Mouse (Mus musculus) c-Kit-negative CD71-positive TER-119-positive erythroid progenitor cells, embryonic 14.5 days (primary cell): ENCODE measurements around the gene Scd4.
A peak's percentile ranks its signal among the peaks of the same experiment; 100 is the strongest.

ENCODE experiments used
- DNase-seq: peaks from one replicate; pipeline ENCODE4 v3.0.0-alpha.2; 2013; ENCODE audit warnings: low read depth, low spot score

Scd4 gene

DNA sequence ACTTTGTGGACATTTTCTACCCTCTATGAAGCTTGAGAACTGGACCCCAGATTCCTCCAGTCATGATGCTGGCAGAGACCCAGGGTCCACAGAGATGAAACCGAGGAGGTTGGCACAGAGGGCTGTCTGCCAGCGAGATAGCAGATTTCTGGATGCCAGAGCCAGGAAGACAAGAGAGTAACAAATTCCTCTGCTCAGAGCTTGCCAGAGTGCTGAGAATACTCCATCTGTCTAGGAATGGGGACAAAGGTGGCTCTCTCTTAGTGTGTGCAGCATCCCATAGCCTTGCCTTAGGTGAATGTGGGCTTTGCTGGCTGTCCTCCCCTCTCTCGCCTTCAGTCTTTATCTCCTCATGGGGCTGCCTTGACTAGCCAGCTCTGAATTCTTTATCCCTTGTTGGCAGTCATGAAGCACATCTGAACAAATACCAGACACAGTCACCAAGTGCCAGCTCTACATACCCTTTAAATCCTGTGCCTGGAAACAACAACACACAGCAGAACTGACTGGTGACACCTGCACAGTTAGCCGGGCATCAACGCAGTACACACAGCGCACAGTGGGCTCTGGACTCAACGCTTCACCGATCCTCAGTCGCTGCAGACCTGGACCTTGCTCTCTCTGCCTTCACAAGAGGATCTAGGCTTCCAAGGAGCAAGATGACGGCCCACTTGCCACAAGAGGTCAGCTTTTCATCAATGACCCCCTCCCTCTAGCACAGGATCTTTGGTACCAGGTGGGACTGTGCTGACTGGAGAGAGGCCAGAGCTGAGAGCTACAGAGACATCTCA is at the start of gene Scd4:
Scd4 (plus strand) TSS at position 260 of the 791 bp plus-strand sequence.
- DNase-seq, result no peak

DNA sequence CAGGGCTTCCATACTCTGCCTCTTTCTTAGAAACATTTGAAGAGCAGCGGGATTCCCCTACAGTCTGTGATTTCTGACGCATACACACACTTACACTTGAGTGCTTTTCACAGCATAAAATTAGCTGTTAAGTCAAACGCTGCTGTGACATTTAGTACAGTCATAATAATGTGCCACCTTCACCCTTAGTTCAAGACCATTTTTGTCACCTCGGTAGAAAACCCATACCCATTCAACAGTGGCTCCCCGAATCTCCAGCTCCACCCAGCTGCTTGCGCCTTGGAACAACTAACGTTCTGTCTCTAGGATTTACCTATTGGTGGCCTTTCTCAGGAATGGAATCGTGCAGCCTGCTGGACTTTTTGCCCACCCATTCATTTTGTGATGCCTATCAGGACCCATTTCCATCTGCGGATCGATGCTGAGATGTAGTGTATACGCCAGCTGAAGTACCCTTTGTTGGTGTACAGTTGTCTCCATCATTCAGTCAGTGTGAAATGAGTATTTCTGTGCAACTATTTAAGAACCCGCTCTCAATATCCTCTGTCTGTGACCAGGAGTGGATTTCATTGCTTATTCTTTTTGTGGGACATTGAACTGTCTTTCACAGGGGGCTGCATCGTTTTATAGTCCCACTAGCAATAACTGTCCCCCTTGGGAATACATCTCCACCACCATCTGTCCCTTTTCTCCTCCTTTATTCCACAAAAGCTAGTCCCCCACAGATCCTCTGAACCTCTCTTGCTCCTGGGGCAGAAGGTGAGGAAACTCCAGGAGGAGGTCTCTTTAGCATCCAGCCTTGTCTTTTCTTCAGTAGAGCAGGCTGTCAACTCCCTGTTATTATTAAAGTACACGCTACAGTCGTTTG is 49.5 kb upstream of the Scd4 start:
- no peak for DNase-seq

DNA sequence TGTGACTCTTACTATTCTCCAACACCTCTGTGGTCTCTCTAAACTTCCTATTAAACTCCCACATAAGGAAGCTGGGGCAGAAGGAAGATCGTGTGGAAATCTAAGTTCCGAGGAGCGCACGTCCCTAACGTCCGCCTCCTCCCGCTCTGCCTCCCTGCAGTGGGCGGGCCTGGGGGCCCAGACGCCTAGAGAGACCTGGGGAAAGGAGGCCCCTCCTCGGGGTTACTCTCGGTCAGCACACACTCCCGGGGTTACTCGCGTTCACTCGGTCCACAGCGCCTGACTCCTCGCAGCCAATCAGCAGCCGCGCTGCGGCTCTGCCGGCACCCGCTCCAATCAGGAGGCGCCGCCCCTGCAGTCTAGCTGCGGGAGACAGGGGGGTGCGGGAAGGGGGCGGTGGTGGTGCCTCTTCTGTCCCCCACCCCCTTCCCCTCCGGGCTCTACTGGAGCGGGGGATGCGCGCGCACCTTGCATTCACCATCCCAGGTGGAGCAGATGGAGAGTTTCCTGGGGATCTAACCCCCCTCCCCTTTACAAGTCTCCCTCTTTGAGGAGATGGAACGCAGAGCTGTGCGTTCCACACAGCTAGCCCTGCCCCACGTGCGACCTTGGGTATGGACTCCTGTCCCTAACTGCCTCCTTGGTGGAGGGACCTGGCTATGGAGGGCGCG is 48.7 kb upstream of the Scd4 start:
- peak; percentile 78 for DNase-seq

DNA sequence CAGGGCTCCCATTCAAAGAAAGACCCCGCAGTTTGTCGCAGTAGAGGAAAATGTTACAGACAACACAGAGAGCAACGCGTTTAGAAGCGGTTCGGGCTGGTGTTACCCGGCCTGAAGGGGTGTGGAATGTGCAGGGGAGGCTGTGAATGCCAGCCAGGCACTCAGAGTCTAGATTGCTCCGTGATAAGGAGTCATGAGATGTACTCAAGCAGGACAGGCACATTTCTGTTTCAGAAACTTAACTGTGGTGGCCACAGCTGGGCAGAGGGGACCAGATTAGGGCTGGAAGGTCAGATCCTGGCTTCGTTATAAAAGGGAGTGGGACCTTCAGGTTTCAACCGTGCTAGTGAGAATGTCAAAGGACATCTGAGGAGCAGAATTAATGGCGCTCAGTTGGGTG is 48.2 kb upstream of the Scd4 start:
- no peak for DNase-seq

DNA sequence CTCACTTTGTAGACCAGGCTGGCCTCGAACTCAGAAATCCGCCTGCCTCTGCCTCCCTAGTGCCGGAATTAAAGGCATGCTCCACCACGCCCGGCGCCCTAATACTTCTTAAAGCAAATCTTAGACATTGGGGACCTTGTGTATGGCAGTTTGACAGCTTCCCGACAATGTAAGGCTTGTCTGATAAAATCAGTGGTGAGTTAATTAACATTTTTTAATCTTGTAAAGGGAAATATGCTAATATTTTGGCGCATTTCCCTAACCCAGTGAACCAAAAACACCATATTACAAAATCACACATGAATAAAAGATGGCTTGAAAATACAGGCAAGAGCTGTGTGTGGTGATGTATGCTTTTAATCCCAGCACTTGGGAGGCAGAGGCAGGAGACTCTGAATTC is 47.3 kb upstream of the Scd4 start:
- no peak for DNase-seq

DNA sequence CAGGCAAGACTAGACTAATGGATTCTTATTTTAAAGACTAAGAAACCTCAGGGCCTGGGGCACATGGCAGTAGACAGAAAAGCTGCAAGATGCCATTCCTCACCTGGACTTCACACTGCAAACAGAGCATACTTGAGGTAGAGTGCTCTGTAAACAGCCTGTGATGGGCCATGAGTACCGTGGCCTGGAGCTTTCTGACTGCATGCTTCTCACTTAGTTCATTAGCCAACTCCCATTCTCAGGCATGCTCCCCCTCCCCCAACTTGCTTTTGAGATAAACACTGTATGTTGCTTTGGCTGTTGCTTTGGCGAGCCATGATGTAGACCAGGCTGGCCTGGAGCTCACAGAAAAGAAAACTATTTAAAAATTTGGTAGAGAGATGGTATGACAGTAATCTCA is 46.8 kb upstream of the Scd4 start:
- DNase-seq, result no peak

DNA sequence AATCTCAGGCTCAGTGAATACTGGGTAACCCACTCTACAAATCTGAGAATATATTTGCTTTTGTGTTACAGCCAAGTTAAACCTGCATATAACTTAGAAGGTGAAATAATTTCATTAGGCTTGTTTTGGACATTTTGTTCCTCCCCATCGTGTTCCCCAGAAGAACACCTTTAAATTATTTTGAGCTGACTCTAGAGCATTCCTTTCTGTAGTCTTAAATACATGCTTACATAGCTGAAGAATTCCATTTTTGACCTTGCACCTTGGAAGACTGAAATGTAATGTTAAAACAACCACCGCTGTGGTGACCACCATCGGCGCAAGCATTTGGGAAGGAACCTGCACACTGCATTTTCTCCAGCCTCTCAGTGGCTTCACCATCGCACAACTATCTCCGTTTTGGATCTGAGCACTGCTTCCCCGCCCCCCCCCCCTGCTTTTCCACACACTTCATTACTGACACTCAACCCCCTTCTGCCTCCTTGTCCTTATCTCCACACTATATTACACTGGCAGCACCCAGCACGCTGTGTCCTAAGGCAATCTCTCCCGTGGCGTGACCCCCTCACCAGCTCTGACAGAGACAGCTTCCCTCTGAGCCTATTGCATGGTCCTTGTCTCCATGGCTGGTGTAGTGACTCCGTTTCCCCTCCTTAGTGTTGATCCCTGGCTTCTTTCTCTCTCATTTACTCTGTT is 45.3 kb upstream of the Scd4 start:
- DNase-seq, result no peak

DNA sequence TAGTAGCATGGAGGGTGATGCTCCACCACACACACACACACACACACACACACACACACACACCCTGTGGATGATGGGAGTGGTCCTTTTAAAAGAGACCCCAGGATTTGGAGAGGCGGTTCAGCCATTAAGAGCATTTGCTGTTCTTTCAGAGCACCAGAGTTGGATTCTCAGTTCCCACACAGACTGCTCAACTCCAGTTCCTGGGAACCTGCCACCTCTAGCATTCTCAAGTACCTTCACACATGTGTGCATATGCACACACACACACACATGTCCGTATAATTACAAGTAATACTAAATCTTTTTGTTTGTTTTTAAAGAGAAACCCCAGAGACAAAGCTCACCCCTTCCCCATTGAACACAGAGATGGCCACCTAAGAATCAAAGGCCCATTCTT is 40.8 kb upstream of the Scd4 start:
- no peak for DNase-seq

DNA sequence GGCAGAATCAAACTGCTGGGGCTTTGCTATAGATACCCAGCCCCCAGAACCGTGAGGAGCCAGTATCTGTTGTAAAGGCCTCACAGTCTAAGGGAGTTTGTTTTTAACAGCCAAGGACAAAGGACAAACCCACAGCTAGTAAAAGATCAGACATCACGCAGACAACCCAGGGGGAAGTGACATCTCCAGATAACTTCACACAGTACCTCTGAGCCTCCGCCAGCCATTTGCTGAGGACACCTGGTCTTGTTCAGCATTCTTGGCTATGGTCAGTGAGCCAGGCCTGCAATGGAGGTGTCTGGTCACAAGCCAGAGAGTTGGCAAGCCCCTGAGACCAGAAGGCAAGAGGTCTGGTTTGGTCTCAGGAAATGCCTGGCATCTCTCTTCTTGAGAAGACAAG is 40.4 kb upstream of the Scd4 start:
- DNase-seq, result no peak

DNA sequence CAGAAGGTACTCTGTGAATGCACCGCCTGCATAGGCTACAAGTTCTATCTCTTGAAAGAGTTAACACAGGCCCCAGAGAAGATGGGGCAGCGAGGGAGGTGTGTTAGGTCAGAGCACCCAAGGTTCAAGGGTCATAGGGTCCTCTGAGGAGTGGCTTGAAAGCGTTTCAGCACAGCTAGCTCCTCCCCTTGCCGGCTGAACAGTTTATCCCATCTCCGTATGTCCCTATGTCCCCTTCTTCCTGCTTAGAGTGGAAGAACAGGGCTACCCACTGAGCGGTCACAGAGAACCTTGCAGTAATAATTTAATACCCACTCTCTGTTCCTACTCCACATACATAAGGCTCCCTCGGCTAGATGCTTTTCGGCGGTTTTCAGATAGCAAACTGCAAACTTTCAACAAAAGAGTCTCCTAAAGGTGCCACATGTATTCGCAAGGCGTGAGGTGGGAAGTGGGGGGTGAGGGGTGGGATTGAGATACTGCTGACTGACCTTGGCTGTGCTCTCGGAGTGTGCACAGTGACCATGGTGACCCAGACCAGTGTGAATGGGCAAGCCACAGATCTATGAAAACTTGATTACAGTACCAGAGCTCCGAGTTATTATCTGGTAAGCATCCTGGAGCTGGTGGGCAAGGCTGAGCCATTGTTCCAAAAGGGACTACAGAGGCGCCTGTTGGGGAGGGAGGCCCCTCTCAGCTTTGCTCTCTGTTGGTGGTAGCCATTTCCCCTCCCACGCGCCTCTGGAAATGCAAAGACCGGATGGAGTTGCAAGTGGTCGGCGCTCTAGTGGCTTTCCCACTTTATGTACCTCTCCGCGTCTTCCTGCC is 39.7 kb upstream of the Scd4 start, which contains the start of gene Scd2:
Scd2 (plus strand) TSS at position 734 of the 828 bp plus-strand sequence.
- DNase-seq, result no peak

DNA sequence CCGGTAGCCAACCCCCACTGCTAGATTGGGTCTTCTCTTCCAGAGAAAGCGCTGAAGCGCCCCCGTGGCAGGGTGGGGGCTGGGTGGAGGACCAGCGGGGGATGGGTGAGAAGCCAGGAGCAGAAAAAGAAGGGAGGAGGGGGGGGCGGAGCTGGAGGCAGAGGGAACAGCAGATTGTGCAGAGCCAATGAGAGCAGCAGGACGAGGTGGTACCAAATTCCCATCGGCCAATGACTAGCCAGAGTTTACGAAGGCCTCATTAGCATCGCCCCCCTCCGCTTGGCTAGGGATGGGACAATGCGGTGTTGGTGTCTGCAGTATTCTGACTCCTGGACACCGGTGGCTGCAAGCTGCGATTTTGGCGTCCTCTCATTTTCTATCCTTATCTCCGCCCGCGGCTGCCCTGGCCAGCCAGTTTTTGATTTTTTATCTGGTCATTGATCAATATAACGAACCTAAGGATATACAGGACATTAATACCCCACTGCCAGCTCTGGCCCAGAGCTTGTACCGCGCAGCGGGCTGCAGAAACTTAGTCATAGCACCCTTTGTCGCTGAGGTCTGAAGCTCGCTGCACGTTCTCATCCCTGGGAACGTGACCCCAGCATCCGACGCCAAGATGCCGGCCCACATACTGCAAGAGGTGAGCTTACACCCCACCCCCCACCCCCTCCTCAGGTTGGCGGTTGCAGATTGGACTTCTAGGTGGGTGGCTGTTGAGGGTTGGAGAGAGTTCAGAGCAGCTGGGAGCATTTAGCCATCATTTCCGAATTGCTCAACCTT is 38.9 kb upstream of the Scd4 start:
- peak; percentile 74 for DNase-seq

DNA sequence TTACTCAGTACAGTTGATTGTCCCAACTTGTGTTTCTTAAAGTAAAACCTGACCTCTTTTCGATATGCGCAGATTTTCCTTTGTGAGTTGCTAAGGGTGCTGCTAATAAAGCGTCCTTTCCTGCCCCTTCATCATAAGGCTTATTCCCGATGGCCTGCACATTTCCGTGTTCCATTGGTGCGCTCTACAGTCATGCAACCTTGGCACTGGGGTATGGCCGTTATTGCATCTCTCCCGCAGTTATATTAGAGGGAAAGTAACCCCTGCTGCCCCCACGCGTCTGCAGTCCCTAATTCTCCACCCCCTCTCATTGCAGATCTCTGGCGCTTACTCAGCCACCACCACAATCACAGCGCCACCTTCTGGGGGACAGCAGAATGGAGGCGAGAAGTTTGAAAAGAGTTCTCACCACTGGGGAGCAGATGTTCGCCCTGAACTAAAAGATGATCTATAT is 38.3 kb upstream of the Scd4 start:
- peak; percentile 82 for DNase-seq

DNA sequence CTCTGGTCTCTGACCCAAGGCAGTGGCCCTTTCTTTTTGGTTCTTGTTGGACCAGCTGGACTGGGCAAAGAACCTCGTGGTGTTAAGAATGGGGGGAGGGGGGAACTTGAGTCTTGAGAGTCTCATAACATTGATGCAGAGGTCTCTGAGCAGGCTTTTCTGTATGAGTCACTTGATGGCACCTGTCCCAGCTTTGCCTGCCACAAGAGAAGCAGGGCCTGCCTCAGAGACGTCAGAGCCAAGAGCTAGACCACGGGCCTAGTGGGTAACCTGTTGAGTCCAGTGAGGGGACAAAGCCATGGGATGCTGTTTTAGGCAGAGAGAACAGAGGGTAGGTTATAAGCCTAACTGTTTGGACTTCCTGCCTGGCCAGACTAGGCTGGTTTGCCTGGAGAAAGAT is 37.6 kb upstream of the Scd4 start:
- no peak for DNase-seq

DNA sequence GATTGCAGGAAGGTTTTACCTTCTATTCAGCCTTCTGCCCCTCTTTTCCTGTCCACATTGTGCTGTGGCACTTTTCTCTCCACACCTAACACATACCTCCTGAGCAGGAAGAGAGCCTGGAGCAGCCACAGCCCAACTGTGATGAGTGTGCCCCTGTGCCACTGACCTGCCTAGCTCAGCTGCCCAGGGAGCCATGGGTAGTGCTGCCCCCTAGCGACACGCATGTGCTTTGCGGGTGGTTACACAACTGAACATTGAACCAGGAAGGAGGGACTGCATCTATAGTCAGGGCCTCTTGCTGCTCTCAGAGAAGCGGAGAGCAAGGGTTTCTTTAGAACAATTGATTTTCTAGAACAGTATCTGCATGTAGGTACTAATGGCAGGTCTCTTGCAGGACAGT is 37.2 kb upstream of the Scd4 start:
- DNase-seq, result peak; percentile 80

DNA sequence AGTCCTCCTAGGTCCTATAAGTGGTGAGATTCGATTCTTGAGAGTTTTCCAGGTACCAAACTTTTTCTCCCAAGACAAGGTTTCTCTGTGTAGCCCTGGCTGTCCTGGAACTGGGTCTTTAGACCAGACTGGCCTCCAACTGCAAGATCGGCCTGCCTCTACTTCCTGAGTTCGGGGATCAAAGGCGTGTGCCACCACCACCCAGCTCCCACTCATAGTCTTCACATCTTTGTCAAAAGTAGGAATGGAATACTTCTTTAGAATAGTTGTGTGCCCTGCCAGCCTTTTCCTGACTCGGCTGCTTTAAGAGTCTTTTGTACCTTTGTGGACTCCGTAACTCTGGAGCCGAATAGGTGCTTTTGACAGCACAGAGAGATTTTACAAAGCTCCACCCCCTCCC is 36.7 kb upstream of the Scd4 start:
- DNase-seq, result no peak

DNA sequence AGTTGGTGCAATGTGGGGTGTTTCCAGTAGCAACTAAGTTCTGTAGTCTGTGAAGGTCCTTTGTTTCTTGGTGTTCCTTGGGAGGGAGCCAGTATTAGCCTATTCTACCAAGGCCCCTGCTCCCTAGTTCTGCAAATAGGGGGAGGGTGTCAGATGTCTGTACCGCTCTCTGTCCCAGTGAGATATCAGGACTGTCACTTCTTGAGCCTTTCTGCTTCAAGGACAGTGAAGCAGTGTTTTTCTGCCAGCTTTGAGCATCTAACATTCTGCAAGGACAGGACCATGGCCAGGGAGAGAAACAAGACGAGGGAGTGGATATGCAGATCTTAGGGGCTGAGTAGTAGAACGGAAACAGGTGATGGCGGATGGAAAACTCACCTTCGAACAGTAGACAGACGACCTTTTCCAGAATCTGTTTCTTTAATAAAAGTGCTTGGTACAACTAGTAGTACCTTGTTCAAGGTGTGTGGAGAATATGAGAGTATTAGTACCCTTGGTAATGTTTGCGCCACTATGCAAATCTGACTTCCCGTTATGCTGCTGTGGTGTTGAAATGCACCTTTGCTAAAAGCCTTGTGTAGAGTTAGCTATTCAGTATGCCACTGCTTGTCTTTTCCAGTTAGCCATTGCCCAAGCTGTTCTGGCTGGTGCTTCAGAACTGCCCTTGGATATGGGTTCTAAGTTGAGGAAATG is 35.7 kb upstream of the Scd4 start:
- no peak for DNase-seq

DNA sequence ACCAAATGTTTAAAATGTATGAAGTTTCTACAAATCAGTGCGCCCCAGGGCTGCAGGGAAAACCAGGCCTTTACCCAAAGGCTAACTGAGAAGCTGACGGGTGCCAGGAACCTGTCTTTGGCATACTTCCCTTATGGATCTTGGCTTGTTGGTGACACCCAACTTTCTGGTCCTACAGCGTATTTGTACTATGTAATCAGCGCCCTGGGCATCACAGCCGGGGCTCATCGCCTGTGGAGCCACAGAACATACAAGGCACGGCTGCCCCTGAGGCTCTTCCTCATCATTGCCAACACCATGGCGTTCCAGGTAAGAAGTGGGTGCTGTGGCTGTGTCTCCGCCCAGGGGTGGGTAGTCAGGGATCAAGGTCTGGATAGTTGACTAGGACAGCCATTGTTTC is 35.0 kb upstream of the Scd4 start:
- no peak for DNase-seq

DNA sequence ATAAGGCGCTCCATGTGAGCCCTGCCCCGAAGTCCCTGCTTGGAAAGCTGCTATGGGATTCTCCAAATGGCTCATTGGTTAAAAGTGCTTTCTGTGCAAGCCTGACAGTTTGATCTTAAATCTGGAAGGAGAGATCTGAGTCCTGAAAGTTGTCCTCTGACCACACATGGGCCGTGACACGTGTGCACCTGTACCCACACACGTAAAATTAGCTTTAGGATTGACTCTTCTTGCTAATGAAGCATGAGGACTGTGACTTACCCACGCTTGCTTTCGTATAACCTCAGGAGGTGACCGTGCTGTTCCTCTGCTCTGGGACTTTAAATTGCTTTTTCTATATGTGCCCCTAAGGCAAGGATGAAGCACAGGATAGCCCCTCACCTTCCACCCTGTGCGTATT is 33.8 kb upstream of the Scd4 start:
- DNase-seq, result no peak

DNA sequence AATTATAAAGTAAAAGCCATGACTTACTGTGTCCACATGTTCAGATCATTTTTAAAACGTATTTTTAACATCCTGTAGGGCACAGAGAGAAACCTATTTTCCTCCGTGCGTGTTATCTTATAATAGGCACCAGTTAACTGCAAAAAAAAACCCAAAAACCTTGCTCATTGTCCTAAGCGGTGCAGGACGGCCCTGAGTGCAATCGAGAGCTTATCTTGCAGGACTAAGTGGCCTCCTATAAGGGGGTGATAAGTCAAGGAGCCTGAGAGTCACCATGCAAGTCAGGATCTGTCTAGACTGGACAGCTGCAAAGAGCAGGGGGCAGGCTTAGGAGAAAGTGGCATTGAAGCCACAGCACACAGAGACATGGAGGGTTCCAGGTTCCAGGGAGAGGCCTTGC is 33.0 kb upstream of the Scd4 start:
- no peak for DNase-seq
